Mouse (Mus musculus) neural tube, embryonic 11.5 days (tissue): ENCODE measurements at regions not wholly inside any gene's neighbourhood (a gene's known extent, or its start where the extent isn't known, plus 50 kb on each side); places are given as distances from the start of the nearest gene placed in this dataset.

Experiments
- ATAC-seq: fragments of 200-750 bp; cut with Nextera tagmentation; 2 replicates; pipeline ENCODE4 v1.8.0; 2017; ENCODE audit warnings: moderate number of reproducible peaks, mild to moderate bottlenecking, moderate TSS enrichment, moderate library complexity; ENCODE audit not compliant: insufficient read depth, low FRiP score, low TSS enrichment
- DNase-seq: peaks from one replicate; pipeline ENCODE4 v3.0.0-alpha.2; 2015; ENCODE audit warnings: low spot score
- H3K27ac ChIP-seq: fragments of 300-500 bp; sonication (generic); 2 replicates; pipeline ENCODE4 v1.5.1; 2014; ENCODE audit warnings: low read depth, mild to moderate bottlenecking, low read length
- H3K27me3 ChIP-seq: fragments of 300-500 bp; sonication (generic); 2 replicates; pipeline ENCODE4 v1.6.1; 2014; ENCODE audit warnings: mild to moderate bottlenecking, low read length, mixed read lengths; ENCODE audit not compliant: control insufficient read depth, insufficient read depth
- H3K36me3 ChIP-seq: fragments of 300-500 bp; sonication (generic); 2 replicates; pipeline ENCODE4 v1.6.1; 2014; ENCODE audit warnings: mild to moderate bottlenecking, low read length, moderate library complexity, mixed read lengths; ENCODE audit not compliant: control insufficient read depth, insufficient read depth
- H3K4me1 ChIP-seq: fragments of 300-500 bp; sonication (generic); 2 replicates; pipeline ENCODE4 v1.6.1; 2014; ENCODE audit warnings: low read length, mixed read lengths; ENCODE audit not compliant: control insufficient read depth, insufficient read depth
- H3K4me2 ChIP-seq: fragments of 300-500 bp; sonication (generic); 2 replicates; pipeline ENCODE4 v1.6.1; 2014; ENCODE audit warnings: low read depth, mild to moderate bottlenecking, moderate library complexity
- H3K4me3 ChIP-seq: fragments of 300-500 bp; sonication (generic); 2 replicates; pipeline ENCODE4 v1.5.1; 2014; ENCODE audit warnings: low read depth, low read length
- H3K9ac ChIP-seq: fragments of 300-500 bp; sonication (generic); 2 replicates; pipeline ENCODE4 v1.6.1; 2014; ENCODE audit warnings: mild to moderate bottlenecking, low read length
- H3K9me3 ChIP-seq: fragments of 300-500 bp; sonication (generic); 2 replicates; pipeline ENCODE4 v1.6.1; 2016; ENCODE audit warnings: low read length; ENCODE audit not compliant: control insufficient read depth
- WGBS: fragments of 180-500 bp; shearing (Covaris S2); extraction: QIAGEN DNeasy Blood & Tissue Kit; methylation state at CpG from one replicate; pipeline ENCODE4 v1.1.7; 2014; 5-methylcytosine and 5-hydroxymethylcytosine counted together

DNA sequence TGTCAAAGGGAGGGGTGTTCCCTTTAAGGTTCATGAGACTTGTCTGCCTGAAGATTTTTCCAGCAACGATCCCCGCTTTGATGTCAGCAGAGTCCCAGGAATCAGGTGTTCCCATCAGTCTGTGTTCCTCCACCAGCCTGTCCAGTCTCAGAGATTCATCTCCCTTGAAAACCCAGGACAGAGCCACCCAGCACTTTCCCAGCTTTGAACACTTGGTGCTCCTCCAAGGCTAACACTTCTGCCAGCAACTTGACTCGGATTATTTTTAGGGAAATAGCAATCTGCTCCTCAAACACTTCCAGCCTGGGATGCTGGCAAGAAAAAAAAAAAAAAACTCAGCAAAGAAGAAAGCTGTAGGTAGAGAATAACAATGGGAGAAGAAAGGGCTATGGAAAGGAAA, 170.7 kb downstream of the Dyrk2 start:
- WGBS: 74% methylated on average over 3 of the region's 3 CpGs
- Histone ChIP-seq H3K4me2 (no peak overlapping the region), H3K27ac (no peak overlapping the region), H3K9ac (no peak overlapping the region), H3K4me3 (no peak overlapping the region), H3K9me3 (no peaks in the 10 kb centered on the region), H3K36me3 (no peaks in the 10 kb centered on the region), H3K27me3 (no peaks in the 10 kb centered on the region), H3K4me1 (no peaks in the 10 kb centered on the region)
- DNase-seq (no peak), ATAC-seq (no peak)

DNA sequence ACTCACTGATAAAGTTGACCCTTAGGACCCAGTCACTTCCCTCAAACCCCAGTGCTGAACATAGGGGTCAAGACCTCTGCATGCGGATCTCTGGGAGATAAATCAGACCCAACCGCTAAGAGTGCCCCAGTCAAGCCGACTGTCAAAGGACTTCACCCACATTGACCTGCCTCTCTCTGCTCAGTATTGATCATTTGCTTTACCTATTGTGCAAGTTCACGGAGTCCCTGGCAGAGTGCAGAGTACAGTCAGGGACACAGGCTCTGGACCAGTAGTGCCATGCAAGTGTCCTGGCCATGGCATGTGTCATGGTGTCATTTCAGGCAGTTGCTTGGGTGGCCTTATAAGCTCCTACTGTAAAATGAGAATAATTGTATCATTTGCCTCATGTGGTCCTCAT, 169.9 kb downstream of the Dyrk2 start:
- ATAC-seq (no peak), DNase-seq (no peak)
- H3K9me3 ChIP-seq: no peaks in the 10 kb centered on the region
- no peaks in the 10 kb centered on the region for H3K4me1 ChIP-seq
- no peaks in the 10 kb centered on the region for H3K27me3 ChIP-seq
- no peak overlapping the region for H3K4me3 ChIP-seq
- H3K9ac ChIP-seq: no peak overlapping the region
- no peak overlapping the region for H3K27ac ChIP-seq
- 92% methylated on average over 4 of the region's 4 CpGs for WGBS
- no peak overlapping the region for H3K4me2 ChIP-seq
- H3K36me3 ChIP-seq: no peaks in the 10 kb centered on the region

DNA sequence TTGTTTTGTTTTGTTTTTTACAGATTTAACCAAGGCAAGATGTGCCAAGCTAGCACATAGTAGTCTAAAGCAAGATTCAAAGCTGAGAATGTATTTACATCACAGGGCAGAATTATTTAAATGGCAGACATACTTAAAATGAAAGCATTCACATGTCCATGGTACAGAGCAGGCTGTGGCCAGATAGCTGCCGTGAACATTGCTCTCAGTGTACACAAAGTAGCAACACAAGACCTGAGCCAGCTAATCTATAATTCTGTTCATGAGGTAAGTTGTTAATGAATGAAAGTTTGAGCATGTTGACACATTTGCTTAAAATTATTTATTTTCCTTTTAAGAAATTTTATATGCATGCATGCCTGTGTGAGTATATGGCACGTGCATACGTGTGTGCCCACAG, 164.0 kb downstream of the Dyrk2 start:
- Histone ChIP-seq H3K27ac (no peak overlapping the region), H3K27me3 (no peaks in the 10 kb centered on the region), H3K36me3 (no peaks in the 10 kb centered on the region), H3K4me3 (no peak overlapping the region), H3K4me2 (no peak overlapping the region), H3K9me3 (no peaks in the 10 kb centered on the region), H3K4me1 (no peaks in the 10 kb centered on the region), H3K9ac (no peak overlapping the region)
- DNase-seq (no peak), ATAC-seq (no peak)
- 93% methylated on average over 3 of the region's 3 CpGs for WGBS

DNA sequence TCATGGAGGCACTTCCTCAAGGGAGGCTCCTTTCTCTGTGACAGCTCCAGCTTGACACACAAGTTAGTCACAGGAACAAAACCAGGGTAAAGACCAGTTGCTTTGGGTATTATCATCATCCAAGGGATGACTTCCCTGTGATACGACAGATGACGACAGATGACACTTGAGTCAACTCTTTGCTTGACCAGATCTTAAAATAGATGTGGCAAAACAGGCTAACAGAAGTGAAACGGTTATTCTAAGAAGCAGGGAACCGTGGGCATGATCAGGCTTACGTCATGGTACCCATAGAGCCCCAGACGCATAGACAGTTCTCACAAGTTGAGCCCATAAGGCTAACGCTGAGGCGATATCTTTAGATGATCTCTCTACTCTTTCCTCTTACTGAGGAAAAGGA, 160.3 kb downstream of the Dyrk2 start:
- no peaks in the 10 kb centered on the region for H3K4me1 ChIP-seq
- H3K9ac ChIP-seq: no peak overlapping the region
- ATAC-seq (no peak), DNase-seq (no peak)
- no peaks in the 10 kb centered on the region for H3K36me3 ChIP-seq
- H3K9me3 ChIP-seq: no peaks in the 10 kb centered on the region
- no peak overlapping the region for H3K27ac ChIP-seq
- no peak overlapping the region for H3K4me2 ChIP-seq
- 94% methylated on average over 8 of the region's 8 CpGs for WGBS
- H3K4me3 ChIP-seq: no peak overlapping the region
- no peaks in the 10 kb centered on the region for H3K27me3 ChIP-seq

DNA sequence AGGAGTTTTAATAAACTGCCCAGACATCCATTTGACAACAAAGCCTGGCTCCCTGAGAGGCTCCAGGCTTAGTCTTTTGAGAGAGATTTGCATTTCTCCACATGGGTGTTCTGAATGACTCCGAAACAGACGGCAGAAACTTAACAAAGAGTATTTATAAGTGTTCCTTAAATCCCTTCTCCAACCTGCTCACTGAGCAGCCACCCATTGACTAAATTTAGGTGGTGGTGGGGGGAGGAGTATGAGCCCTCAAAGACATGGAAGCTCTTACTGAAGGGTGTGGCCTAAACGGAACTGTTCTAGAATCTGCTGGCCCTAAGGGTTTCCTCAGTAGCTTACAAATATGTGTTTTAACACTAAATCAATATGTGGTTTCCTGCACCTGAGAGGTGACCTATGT, 158.5 kb downstream of the Dyrk2 start:
- H3K4me2 ChIP-seq: no peak overlapping the region
- WGBS: 72% methylated on average over 3 of the region's 3 CpGs
- no peak overlapping the region for H3K4me3 ChIP-seq
- no peaks in the 10 kb centered on the region for H3K9me3 ChIP-seq
- H3K36me3 ChIP-seq: no peaks in the 10 kb centered on the region
- no peak overlapping the region for H3K27ac ChIP-seq
- H3K27me3 ChIP-seq: no peaks in the 10 kb centered on the region
- no peaks in the 10 kb centered on the region for H3K4me1 ChIP-seq
- ATAC-seq (no peak), DNase-seq (no peak)
- no peak overlapping the region for H3K9ac ChIP-seq

DNA sequence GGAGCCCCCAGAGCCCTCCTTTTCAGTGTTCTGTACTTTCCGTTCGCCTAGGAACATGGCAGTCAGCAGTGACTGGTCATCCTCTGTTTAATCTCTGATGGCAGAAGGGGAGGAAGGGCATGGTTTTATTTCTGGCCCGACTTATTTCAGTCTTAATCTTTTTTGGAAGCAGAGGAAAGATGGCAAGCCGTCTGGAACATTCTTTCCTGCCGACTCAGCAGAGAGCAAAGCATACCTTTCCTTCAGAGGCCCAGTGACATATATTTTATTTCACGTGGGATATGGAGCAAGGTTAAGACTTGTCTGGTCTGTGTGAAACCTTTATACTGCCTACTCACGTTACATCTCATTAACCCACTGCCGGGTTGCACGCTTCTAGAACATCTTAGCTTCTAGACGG, 158.1 kb downstream of the Dyrk2 start:
- Histone ChIP-seq H3K36me3 (no peaks in the 10 kb centered on the region), H3K9me3 (no peaks in the 10 kb centered on the region), H3K9ac (no peak overlapping the region), H3K27ac (no peak overlapping the region), H3K27me3 (no peaks in the 10 kb centered on the region), H3K4me3 (no peak overlapping the region), H3K4me2 (no peak overlapping the region), H3K4me1 (no peaks in the 10 kb centered on the region)
- 79% methylated on average over 10 of the region's 10 CpGs for WGBS
- DNase-seq (no peak), ATAC-seq (no peak)

DNA sequence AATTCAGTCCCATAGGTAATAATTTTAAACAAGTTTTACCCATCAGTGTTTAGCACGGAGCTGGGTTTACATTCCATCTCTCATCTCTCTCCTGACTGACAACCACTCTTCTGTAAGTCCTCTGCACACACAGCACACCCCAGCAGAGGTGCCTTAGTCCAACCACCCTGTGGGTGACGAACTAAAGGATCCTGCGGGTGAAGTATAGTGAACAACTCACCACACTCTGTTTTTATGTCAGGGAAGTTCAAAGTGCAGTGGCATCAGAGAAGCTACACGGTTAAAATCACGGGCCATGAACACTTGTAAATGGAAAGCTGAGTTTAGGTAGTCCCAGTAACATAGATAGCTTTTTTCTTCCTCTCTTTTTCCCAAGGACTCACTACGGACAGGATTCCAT, 157.1 kb downstream of the Dyrk2 start:
- no peak for DNase-seq
- 88% methylated on average over 6 of the region's 6 CpGs for WGBS

DNA sequence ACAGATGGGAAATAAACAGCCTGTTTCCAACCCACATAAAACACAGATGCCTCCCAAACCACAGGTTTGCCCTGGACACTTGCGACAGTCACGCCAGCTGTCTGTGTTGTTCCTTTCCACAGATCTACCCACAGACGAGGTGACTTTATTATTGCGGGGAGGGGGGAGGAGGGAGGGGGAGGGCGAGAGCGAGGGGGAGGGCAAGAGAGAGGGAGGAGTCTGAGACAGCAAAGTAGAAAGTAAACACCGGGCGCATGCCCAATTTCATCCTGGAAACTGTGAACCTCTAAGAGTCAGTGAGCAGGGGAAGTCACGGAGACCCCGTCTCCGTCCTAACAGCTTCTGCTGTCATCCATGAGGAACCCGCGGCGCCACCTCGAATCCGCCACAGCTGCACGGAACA, 155.8 kb downstream of the Dyrk2 start:
- ATAC-seq: no peak
- H3K9me3 ChIP-seq: no peaks in the 10 kb centered on the region
- 84% methylated on average over 17 of the region's 17 CpGs for WGBS

More for the DNA sequence above, 157.1 kb downstream of the Dyrk2 start:
- no peak overlapping the region for H3K9ac ChIP-seq
- H3K4me3 ChIP-seq: no peak overlapping the region
- no peak for ATAC-seq
- H3K36me3 ChIP-seq: no peaks in the 10 kb centered on the region
- H3K27ac ChIP-seq: no peak overlapping the region
- no peak overlapping the region for H3K4me2 ChIP-seq
- H3K9me3 ChIP-seq: no peaks in the 10 kb centered on the region
- H3K27me3 ChIP-seq: no peaks in the 10 kb centered on the region
- H3K4me1 ChIP-seq: no peaks in the 10 kb centered on the region

DNA sequence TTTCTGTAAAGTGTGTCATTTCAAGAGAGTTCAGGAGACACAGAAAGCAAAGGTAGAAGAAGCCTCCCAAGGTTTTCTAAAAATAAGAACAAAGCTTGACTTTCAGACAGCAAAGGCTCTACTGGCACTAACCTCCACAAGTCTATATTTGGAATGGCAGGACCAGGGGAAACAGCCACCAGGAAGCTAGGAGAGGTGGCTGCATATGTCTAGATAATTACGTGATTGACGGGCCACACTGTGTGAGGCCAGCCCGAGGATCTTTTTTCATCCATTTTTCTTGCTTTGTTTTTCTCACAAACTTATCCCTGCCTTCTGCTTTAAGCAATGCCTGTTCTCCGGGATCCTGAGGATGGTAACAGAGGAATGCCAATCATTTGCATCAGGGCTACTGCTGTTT, 155.4 kb downstream of the Dyrk2 start:
- Histone ChIP-seq H3K4me3 (no peak overlapping the region), H3K4me1 (no peaks in the 10 kb centered on the region), H3K4me2 (no peak overlapping the region), H3K9ac (no peak overlapping the region), H3K9me3 (no peaks in the 10 kb centered on the region), H3K27me3 (no peaks in the 10 kb centered on the region), H3K36me3 (no peaks in the 10 kb centered on the region), H3K27ac (no peak overlapping the region)
- ATAC-seq (no peak), DNase-seq (no peak)
- 84% methylated on average over 4 of the region's 4 CpGs for WGBS

More for the DNA sequence above, 155.8 kb downstream of the Dyrk2 start:
- Histone ChIP-seq H3K4me3 (no peak overlapping the region), H3K27me3 (no peaks in the 10 kb centered on the region), H3K27ac (no peak overlapping the region), H3K4me2 (no peak overlapping the region), H3K9ac (no peak overlapping the region), H3K36me3 (no peaks in the 10 kb centered on the region), H3K4me1 (no peaks in the 10 kb centered on the region)
- DNase-seq: no peak
